Mouse (Mus musculus) retina, embryonic 14.5 days (tissue): ENCODE data around the gene Abhd17c.
"Not testable (repeated sequence)": the region's sequence is repeated elsewhere in the genome, so short reads cannot be mapped to it uniquely, and the experiment has no call there.

ENCODE experiments used
- DNase-seq: peaks from one replicate; pipeline ENCODE4 v3.0.0-alpha.2; 2015; ENCODE audit warnings: low spot score

The Abhd17c gene

DNA sequence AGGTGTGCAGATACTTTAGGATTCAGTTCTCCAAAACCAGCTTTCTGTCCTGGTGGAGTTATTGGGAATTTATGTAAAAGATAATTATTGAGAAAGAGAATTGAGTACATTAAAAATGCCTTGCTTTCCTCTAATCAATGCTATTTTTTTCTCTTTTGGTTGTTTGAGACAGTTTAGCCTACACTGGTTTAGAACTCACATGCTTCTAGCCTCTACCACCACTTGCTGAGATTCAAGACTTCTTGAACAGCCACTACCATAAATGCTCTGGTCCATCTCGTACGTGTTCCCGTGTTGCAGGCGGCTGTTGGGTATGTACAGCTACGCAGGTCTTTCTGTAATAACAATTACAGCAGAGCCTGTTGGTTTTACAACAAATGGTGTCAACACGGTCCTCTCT is 681 bp upstream of the Abhd17c start:
- no peak for DNase-seq

DNA sequence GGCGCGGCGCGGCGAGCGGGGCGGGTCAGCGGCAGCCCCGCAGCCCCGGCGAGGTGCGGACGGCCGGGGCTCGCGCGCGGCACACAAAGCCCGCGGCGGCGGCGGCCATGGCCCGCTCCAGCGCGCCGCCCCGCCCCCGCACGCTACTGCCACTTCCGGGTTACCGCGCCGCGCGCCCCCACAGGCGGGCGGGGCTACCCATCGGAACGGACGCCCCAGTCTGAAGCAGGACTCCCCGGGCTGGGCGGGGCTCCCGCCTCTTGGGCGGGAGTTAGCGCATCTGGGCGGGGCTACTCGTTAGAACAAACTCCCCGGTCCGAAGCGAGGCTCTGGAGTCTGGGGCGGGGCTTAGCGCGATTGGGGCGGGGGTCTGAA is 254 bp upstream of the Abhd17c start:
- peak; percentile 96 for DNase-seq

DNA sequence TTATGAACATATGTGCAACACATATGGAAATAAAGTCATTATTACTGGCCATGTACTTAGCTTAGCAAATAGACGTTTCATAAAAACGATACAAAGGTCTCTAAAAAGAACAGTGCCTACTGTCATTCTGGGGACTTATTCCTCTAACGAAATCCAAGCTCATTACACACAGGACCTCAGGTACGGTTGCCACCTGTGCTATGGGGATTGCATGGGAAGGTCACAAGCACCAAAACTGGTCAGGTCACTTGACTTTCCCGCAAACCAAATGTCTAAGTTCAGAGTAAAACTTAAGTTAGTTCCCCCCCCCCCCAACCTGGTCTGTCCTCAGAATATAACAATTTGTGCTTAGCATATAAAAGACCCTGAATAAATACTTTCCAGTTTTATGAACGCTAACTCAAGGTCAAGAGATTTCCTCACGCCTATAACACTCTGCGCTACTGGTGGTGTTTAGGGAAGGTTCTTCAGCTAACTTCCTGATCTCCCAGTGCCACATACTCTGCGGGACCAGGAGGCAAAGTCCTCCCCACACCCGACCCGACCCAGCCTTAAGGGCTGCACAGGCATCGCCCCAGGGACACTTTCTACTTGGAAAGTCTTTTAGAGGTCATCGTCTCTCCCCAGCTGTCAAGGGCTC is 1.2 kb downstream of the Abhd17c start:
- DNase-seq = no peak

DNA sequence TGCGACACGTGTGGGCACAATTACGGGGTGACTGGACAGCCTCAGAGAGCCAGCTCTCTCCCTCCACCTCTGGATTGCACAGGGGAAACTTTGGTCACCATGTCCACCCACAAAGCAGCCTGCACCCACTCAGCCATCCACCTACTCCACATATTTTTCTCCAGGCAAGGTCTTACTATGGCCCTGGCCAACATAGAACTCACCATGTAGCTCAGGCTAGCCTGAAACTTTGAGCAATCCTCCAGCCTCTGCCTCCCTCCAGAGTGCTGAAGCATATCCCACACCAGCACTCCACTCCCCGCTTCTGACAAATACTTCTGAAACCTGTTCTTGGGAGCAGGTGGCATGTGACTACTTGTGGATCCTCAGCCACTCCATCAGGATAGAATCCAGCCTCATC is 1.9 kb downstream of the Abhd17c start:
- DNase-seq = no peak

DNA sequence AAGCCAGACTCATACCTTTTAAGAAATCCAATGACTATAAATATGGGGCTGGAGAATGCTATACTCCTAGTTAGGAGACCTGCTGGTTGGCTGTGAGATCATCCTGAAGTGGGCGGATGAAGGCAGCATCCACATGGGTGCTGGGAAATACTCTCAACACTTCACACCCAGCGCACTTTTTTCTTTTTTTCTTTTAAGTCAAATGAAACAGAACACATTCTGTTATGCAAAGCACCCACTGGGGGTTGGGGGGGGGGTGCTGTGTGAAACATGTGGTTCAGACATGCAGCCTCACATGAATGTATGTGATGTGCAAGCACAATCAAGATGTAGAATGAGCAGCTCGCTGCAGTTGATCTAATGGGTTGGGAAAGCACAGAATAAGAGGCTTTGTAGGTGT is 2.8 kb downstream of the Abhd17c start:
- DNase-seq = no peak

DNA sequence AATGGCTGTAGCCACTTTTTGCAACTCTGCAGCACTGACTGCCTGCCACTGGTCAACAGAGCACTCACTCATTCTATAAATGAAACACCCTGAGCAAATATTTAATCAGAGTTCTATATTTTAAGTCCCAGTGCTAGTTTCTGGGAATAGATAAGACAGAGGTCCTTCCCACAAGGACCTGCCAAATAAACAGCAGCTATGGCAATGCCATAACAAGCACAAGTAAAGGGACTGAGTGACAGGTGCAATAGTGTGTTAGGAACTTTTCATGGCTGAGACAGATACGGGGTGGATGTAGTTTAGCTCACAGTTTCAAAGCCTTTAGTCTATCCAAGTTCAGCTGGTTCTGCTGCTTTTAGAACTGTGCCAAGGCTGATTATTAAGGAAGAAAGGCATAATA is 3.9 kb downstream of the Abhd17c start:
- DNase-seq = no peak

DNA sequence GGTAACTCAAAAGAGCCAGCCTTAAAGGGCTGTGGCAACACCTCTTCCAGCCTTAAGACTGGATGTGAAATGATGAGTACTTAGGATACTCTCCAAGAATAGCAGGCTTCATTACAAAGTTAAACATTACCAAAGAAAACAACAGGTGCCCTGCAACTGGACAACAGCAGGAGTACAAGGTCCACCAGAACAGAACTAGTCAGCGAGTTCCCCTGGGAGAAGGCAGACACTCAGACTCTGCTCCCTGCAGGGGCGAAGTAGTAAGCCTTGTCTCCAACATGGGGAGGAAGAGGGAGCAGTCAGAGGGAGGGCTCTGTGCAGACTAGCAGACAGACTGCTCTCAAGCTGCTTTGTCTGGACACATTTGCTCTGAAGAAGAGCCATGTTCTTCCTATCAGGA is 6.1 kb downstream of the Abhd17c start:
- no peak for DNase-seq

DNA sequence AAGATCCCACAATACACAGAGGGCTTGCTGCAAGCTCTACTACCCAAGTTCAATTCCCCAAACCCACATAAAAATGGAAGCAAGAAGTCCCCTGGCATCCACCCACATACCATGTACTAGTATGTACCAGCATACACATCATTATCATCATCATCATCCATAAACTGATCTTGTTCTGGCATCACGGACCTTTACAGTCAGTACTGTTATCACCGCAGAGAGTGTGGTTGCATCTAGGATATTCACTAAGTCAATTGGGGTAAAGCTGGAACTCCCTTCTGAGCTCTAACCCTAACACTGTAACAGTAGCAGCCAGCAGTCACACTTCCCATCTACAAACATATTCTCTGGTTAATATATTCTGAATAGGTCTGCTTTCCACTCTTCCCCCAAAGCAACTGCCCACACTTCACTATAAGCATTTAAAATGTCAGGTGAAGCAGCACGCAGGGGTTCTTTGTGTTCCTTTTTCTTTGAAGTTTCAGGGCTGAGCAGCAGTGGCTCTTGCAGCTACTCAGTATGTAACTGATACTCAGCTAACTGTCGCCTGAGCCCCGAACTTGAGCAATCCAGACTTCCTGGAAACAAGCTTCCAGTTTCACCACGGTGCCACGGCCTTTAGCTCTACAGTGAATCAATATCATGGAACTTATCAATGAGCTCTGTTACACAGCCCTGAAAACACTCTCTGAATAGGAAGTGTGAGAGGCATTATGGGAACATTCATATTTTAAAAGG is 8.8 kb downstream of the Abhd17c start:
- no peak for DNase-seq

DNA sequence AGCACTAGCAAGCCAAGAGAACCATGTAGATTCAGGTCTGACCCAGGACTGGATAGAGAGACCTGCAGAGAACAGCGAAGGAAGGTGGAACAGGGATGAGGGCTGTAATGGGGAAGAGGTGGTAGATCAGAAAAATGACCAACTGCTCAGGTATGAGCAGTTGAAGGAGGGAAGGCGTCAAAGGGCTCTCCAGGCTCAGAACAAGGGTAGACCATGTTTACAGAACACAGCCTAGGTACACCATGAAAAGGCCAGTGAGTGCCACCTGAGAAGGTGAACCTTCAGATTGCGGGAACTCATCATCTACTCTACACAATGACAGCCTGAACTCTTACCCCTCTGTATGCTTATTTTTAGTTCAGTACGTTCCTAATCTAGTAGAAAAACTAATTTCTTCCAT is 9.5 kb downstream of the Abhd17c start:
- no peak for DNase-seq

DNA sequence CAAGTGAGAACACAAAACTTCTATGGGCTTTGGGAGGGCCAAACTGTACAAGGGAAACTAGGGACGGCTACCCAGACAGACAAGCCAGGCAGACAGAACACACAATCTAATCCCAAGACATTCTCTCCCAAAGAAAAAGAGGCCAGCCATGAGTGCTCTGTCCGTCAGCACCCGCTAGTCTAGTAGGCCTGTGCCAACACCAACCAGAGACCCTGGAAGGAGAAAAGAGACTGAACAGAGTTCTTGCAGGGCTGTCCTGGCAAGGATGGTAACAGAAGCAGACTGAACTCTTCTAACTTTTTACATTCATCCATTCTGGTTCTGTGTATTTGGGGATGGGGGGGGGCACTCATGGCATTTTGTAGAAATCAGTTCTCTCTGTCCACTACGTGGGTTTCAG is 12.1 kb downstream of the Abhd17c start:
- no peak for DNase-seq

DNA sequence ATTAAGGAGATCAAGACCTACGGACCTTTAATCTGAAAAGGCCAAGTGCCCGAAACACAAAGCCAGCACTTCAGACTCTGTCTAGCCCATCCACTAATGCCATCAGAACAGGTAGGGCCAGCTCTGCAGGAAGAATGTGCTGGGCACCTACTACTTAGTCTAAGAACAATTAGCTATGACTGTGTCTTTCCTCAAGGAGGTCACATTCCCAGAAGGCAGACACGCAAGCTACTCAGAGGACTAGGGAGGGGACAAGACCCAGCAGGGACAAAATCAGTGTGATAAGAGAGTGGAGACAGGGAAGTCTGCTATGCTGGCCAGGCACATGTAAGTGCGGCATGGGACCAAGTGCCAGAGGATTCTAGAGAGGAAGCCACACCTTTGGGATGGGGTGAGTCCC is 13.0 kb downstream of the Abhd17c start:
- DNase-seq = no peak

DNA sequence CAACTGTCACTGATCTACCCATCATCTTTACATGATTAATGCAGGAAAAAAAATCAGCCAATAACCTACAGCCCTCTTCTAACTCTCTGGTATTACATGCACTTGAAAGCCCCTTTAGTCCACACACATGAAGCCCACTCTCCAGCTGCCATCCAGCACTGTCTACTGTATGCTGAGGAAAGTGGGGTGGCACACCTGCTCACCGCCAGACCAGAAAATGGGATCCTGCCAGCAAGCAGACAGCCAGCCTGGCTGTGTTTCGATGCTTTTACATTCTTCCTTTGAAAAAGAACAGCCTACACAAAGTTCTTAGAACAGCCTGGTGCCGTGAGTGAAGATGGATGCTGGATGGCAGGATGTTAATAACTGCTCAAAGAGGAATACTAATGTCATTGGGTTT is 13.9 kb downstream of the Abhd17c start:
- DNase-seq = no peak

DNA sequence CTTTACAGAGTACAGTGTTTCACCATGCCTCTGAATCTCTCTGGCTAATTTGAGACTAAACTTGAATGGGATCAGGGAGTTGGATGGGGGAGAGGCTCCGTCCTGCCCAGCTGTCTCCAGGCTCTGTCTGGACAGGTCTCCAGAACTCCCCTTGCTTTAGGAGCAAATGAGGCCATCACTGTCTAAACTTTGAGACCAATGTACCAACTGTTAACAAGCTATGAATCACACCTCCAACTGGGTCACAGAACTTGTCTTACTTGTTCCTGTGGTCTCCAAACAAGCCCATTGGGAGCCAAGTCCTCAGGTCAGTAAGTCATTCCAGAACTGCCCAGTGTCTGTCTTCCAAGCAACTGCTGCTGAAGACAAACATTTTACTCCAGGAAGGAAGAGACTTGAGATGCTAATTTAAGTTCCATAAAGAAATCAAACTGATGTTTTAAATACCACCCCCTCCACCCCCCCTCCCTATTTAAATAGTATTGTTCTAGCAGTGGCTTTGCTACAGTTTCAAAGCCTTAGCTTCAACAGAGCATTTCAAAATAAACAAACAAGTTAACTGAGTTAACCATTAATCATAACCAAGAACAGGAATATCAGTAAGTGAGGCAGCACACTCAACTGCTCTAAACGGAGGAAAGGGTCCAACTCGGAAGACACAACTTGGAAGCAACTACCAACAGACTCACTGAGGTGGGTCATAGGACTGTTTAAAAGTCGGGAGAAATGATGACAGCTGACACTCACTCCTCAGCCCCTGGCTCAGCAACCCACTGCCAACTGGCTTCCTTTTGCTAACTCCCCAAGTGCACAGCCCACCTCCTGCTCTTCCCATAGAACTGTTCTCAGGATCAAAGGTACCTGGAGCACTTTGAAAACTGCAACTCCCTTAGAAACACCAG is 15.6 kb downstream of the Abhd17c start:
- no peak for DNase-seq

DNA sequence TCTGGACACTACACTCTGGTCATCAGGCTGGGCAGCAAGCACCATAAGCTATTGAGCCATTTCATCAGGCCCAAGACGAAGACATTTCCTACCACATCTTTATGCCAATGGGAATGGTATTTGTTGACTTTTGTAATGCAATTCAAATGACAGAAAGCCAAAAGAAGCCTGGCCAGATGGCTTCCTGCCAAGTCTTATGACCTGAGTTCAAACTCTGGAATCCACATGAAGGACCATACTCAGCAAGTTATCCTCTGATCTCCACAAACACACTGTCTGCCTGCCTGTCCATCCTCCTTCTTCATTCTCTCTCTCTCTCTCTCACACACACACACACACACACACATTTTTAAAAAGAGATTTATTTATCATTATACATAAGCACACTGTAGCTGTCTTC is 19.0 kb downstream of the Abhd17c start:
- DNase-seq = no peak

DNA sequence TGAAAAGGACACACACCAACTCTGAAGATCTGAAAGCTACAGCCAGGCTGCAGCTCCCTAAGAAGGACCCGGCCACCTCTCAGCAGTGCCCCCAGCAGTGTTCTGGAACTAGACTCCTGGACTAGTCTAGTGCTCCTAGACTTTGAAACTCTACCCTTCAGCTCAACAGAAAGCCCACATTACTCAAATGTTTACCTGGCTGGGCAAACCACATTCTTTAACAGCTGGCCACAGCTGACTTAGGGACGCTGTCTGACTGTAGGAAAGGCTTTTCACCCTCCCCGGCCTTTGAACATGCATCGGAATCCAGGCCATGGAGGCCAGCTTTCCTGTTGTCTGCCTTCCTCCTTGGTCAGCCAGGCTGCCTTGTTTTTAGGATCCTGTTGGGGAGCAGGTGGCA is 20.0 kb downstream of the Abhd17c start:
- DNase-seq = no peak

DNA sequence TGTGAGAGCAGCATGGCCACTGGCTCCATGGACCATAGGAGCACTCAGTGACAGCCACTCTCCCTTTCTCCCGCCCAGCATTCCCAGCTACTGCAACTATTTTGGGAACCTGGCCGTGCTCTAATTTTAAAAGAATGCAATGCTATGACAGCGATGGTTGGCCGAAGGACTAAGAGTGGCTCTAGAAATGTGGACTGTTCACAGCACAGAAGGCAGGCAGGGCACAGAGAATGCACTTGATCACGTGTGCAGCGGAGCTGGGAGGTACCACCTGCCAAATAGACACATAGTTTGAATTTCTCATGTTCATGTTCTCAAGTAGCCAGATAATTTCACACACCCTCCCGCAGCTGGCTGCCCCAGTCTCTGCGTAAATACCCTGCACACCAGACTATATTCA is 23.0 kb downstream of the Abhd17c start:
- DNase-seq = no peak

DNA sequence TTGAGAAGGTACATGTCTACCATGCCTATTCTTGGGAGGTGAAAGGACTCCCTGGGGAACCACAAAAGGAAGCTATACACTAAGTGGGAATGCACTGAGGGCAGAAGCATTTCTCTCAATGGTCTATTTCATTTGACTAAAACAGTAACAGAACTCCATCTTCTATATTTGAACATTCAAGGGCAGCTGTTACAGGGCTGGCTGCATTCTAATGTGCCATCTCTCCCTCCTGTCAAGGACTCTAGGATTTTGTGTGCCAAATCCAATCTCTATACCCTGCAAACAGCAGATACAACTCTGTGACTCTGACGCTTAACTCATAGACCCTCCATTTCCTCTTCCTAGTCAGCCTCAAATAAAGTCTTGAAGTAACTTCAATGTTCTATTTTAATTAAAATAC is 26.0 kb downstream of the Abhd17c start:
- no peak for DNase-seq

DNA sequence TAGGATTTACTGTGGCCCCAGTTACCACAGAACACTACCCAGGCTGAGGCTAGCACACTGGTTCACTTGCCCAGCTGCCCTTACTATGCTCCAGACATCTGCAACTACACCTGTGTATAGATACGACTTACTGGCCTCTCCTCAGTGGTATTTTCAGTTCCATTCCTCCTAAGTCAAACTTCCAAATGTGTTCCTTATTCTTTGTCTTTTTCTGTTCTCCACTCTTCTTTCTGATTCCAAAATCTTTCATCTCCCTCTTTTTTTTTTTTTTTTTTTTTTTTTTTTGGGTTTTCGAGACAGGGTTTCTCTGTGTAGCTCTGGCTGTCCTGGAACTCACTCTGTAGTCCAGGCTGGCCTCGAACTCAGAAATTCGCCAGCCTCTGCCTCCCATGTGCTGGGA is 28.0 kb downstream of the Abhd17c start:
- DNase-seq = not testable (repeated sequence)

DNA sequence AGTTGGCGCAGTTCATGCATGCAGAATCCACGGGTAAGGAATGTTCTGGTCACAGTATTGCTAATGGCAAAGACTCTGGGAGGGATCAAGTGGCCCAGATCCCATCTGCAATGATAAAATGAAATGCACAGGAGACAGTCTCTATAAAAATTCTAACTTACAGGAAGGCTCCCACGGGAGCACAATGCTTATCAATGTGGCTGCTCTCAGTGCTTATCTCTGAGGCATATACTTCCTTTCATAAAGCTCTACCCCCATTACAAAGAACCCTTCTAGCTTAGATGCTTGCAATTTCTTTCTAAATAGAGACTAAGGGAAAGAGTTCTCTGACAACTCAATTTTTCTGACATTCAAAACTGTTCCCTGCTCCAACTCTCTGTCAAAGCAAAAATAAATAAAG is 29.9 kb downstream of the Abhd17c start:
- DNase-seq = no peak

DNA sequence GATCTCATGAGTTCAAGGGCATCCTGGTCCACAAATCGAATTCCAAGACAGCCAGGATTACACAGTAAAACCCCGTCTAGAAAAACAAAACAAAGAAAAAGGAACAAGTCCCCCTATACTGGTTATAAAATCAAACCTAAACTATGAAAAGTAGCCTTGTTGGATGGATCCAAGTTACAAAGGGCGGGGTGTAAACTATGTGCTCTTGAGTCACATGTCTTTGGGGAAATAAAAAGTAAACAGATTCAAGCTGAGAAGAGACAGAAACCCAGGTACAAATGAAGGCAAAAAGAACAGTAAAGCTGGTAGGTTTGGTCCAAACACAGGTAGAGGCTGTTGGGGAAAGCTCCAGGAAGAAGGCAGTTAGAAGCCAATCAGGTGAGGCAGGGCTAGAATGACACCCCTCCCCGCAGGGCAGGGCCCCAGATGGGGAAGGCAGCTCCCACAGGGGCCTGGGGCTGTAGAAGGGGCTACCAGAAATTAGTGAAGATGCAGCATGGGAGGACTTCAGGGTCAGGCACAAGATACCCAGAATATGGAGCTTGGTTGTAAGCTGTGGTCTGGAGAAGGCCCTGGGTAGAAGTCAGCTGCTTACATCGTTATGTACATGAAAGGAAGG is 31.4 kb downstream of the Abhd17c start:
- DNase-seq = no peak

DNA sequence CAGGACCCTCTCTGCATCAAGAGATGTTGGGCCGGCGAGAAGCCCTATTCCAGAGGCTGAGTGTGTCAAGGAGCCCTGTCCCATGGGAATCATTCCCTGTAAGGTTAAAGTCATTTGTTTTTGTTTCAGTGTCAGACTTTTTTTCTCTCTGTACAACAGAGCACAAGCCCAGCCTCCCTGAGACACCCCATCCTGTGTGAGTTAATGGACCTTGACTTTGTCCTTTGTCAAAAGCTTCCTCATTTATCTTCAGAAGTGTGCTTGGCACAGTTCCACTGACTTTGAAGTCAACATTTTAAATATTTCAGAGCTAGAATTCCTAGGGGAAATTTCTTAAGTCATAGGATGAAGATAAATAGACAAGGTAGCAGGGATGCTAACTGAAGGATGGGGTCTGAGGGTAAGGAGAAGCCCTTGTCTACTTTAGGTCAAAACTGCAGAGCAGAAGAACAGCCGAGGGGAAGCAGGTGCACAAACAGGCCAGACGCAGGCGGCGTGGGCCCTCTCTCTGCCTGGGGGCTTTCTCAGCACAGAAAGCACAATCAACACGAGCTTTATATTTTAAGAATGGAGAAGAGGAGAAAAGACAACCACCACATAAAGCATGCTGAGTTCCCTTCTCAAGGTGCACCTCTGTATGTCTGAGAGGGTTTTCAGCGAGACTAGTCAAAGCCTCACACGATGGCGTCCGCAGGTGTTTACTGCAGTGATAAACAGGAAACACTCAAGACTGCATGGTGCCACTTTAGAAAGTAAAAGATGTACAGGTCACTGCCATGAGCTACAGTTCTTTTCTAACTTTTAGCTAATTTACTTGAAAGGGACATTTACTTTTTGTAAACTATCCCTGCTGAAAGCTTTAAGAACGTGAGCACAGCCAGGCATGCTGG is 32.2 kb downstream of the Abhd17c start:
- DNase-seq = no peak
